Mouse (Mus musculus) liver, embryonic 12.5 days (tissue): ENCODE data around the gene Brcc3. TPM values are rescaled to one million over a fixed set of nuclear protein-coding genes. Genes with fewer than 3 reads are reported as not detected.
"Not testable (repeated sequence)": the region's sequence is repeated elsewhere in the genome, so short reads cannot be mapped to it uniquely, and the experiment has no call there.

Experiments
- ATAC-seq: fragments of 200-750 bp; cut with Nextera tagmentation; 2 replicates; pipeline ENCODE4 v1.8.0; 2017; ENCODE audit warnings: moderate number of reproducible peaks, mild to moderate bottlenecking, moderate library complexity
- H3K27ac ChIP-seq: fragments of 300-500 bp; sonication (generic); 2 replicates; pipeline ENCODE4 v1.5.1; 2016; ENCODE audit warnings: mild to moderate bottlenecking
- H3K27me3 ChIP-seq: fragments of 300-500 bp; sonication (generic); replicated peaks from 2 replicates; pipeline ENCODE4 v1.6.1; 2016; ENCODE audit warnings: mild to moderate bottlenecking, moderate library complexity
- H3K36me3 ChIP-seq: fragments of 300-500 bp; sonication (generic); 2 replicates; pipeline ENCODE4 v1.6.1; 2016; ENCODE audit warnings: mild to moderate bottlenecking, moderate library complexity
- H3K4me1 ChIP-seq: fragments of 300-500 bp; sonication (generic); 2 replicates; pipeline ENCODE4 v1.6.1; 2016
- H3K4me2 ChIP-seq: fragments of 300-500 bp; sonication (generic); 2 replicates; pipeline ENCODE4 v1.6.1; 2016; ENCODE audit warnings: mild to moderate bottlenecking, moderate library complexity
- H3K4me3 ChIP-seq: fragments of 300-500 bp; sonication (generic); 2 replicates; pipeline ENCODE4 v1.5.1; 2016; ENCODE audit warnings: mild to moderate bottlenecking, moderate library complexity
- H3K9ac ChIP-seq: fragments of 300-500 bp; sonication (generic); 2 replicates; pipeline ENCODE4 v1.6.1; 2016; ENCODE audit warnings: mild to moderate bottlenecking, moderate library complexity
- H3K9me3 ChIP-seq: fragments of 300-500 bp; sonication (generic); replicated peaks from 2 replicates; pipeline ENCODE4 v1.6.1; 2016; ENCODE audit warnings: mild to moderate bottlenecking, moderate library complexity
- WGBS: fragments of 180-500 bp; shearing (Covaris S2); methylation state at CpG from one replicate; pipeline ENCODE4 v1.1.7; 2016; ENCODE audit not compliant: insufficient replicate concordance; 5-methylcytosine and 5-hydroxymethylcytosine counted together
- polyA plus RNA-seq: library from polyadenylated mRNA; unstranded; fragments of >200 nt; fragmentation: Nextera tagmentation; extraction: Ambion mirVana; gene quantifications from 2 replicates; pipeline ENCODE4 v1.2.1, GENCODE M21; 2016

Brcc3 gene
- polyA plus RNA-seq, 1 experiment from 2014 or later: 46.3 TPM

DNA sequence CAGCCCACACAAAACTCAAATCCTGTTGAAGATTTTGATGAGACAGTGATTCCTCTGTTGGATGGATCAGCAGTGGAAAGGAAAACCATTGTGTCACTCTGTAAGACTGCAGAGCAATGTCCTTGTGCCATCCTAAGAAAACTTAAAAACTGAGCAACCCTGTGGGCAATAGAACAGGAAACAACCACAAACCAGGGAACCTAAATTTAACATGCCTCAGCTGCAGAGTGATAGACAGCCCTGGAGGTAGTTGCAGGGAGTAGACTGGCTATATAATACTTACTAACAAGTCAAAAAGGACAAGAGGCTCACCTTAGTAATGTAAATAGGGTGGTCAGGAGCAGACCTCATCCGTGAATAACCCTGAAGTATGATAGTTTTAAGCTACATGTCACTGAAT lies 38.2 kb downstream of the Brcc3 start:
- H3K4me2 ChIP-seq: no peak overlapping the region
- no peaks in the 10 kb centered on the region for H3K27me3 ChIP-seq
- 59% methylated on average over 1 of the region's 1 CpGs for WGBS
- H3K4me1 ChIP-seq: no peaks in the 10 kb centered on the region
- no peak overlapping the region for H3K27ac ChIP-seq
- H3K4me3 ChIP-seq: no peak overlapping the region
- peaks cover 40% of the 10 kb centered on the region for H3K36me3 ChIP-seq
- ATAC-seq: no peak
- no peaks in the 10 kb centered on the region for H3K9me3 ChIP-seq
- no peak overlapping the region for H3K9ac ChIP-seq

DNA sequence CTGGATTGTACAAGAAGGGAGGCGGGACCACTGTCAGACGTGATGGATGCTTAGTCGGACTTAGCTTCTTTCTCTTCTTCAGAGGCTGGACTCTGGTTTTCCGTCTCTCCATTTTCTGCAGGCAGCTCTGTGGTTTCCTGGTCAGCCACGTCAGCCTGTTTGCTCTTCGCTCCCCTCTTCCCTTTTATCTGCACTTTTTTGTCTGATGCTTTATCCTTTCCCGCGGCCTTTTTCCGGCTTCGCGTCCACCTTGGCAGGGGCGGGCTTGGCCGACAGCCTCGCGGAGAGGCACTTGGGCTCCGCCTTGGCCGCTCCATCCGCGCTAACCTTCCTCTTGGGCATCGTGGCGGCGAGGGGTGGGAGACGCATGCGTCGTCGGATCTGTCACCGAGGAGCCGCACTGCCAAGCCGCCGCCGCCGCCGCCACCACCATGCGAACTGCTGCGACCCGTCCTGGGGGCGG lies 58.8 kb downstream of the Brcc3 start:
- Histone ChIP-seq H3K4me3 (peak overlapping the region; percentile 44), H3K4me2 (peak overlapping the region; percentile 66)
- not testable (repeated sequence) for H3K27ac ChIP-seq, H3K27me3 ChIP-seq, H3K36me3 ChIP-seq, H3K9me3 ChIP-seq, H3K4me1 ChIP-seq, H3K9ac ChIP-seq
- WGBS: 12% methylated on average over 37 of the region's 37 CpGs
- peak; percentile 75 for ATAC-seq

DNA sequence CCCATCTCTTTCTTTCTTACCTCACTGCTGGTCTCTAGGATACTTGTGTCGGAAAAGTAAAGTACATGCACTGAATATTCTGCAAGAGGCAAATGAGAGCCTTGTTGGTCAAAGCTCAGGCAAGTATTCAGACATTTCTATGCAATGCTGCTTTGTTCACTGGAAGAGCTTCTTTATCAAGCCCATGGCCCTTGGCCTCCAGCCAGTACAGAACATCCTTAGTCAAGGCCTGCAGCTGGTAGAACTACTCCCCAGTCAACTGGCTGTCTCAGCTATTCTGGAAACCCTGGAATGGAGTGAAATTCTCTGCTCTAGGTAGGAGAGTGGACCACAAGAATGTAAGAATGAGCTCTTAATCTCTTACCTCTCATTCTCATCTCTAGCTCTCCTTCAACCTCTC lies 73.5 kb downstream of the Brcc3 start:
- no peak overlapping the region for H3K27ac ChIP-seq

More for the DNA sequence above, 73.5 kb downstream of the Brcc3 start:
- H3K27me3 ChIP-seq: no peaks in the 10 kb centered on the region
- no peak overlapping the region for H3K4me3 ChIP-seq
- ATAC-seq: no peak
- 71% methylated on average over 1 of the region's 1 CpGs for WGBS
- H3K36me3 ChIP-seq: no peaks in the 10 kb centered on the region
- H3K9me3 ChIP-seq: no peaks in the 10 kb centered on the region
- H3K4me1 ChIP-seq: no peaks in the 10 kb centered on the region
- no peak overlapping the region for H3K9ac ChIP-seq
- H3K4me2 ChIP-seq: no peak overlapping the region

Other genes with a start within 250 kb of the Brcc3 start
- 37.2 and 42.4 TPM in 2 replicates for gene Fundc2, start 34.2 kb upstream of the Brcc3 start, polyA plus RNA-seq
- gene F8, start 34.0 kb upstream of the Brcc3 start, polyA plus RNA-seq: 0.62 and 1.1 TPM in 2 replicates
- gene Cmc4, start within 50 bp of the Brcc3 start, polyA plus RNA-seq: 16.3 and 16.9 TPM in 2 replicates
- 6.3 TPM in 2 replicates for gene Mtcp1, start within 50 bp of the Brcc3 start, polyA plus RNA-seq
- 133 and 138 TPM in 2 replicates for gene Vbp1, start 97.7 kb downstream of the Brcc3 start, polyA plus RNA-seq
- gene Rab39b, start 161.6 kb downstream of the Brcc3 start, polyA plus RNA-seq: 0.17 and 0.18 TPM in 2 replicates